Mouse (Mus musculus) gastrocnemius, postnatal 25 days (tissue): ENCODE results near the gene Syt6. TPM values are rescaled to one million over a fixed set of nuclear protein-coding genes. Genes with fewer than 3 reads are reported as not detected.
A peak's percentile ranks its signal among the peaks of the same experiment; 100 is the strongest.

ENCODE experiments used
- DNase-seq: peaks from one replicate; pipeline ENCODE4 v3.0.0; 2022
- microRNA-seq, 2 experiments: library from miRNA; unstranded; fragments of <30 nt; microRNA quantifications; one replicate each; pipeline ENCODE4 v1.2.0; 2021; ENCODE audit warnings: borderline replicate concordance in 2 of 2
- total RNA-seq, 2 experiments: library from RNA; stranded (reverse); gene quantifications; 1 replicate in 1 of 2; 2 replicates in 1 of 2; pipeline ENCODE4 v1.2.3; 2021

The Syt6 gene
- total RNA-seq, 2 experiments from 2014 or later, result not detected

DNA sequence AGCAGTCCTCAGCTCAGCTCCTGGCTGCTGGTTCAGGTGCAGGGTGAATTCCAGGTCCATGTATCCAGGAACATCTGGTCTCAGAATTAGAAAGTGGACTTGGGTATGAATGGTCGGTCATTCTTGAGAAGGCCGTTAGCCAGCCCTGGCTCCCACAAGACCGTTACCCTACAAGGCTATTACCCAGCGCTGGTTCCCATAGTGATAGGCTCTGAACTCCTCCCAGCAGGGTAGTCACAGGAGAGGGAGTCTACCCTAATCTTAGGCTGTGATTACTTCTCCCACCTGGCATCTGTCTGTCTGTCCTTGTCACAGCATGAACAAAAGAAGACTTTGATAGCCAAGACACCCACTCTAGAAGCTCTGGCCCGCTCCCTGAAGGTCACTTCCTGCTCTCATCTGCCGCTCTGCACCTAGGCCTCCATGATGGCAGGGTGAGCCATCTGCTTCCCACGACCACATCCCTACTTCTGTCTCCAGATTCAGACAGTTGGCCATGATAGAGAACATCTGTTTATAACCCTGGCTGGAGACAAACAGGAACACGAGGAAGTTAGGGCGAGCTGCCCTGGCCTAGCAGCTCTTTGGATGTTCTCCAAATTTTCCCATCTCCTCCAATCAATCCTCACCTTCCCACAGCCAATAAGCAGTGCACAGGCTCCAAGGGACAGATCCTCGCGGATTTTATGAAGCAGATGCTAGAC lies 72.3 kb downstream of the Syt6 start:
- DNase-seq, result peak; percentile 32

DNA sequence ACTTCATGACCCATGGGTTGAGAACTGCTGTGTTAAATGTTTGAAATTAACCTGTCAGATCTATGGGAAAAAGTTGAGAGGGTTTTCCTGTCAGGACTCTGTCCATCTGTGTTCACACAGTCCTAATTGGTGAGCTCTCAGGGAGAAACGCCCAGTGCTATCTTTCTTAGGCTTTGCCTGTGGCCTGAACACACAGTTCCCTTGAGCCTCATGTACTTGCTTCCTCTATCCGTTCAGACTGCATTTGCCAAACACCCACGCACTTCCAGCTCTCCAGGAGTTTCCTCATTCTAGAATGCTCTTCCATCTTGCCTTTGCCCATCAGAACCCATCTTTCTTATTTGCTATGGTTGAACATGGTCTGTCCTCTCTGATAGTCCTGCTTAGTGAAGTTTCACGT lies 73.5 kb downstream of the Syt6 start:
- no peak for DNase-seq

DNA sequence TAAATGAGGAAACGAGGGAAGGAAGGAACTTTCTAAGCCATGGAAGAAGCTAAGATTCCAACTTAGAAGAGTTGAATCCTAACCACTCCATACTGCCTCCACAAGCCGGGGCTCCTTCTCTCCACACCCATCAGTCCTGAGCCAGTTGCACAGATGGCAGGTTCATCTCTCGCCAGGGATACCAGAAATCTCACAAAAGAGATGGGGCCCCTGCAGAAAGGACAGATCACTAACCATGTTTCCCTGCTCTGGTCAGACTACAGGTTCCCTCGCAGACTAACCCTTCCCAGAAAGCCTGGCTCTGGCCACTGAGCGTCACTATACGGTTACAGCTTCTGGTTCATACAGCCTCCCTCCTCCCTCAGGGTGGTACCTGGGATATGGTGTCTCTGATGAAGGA lies 74.7 kb downstream of the Syt6 start:
- no peak for DNase-seq

DNA sequence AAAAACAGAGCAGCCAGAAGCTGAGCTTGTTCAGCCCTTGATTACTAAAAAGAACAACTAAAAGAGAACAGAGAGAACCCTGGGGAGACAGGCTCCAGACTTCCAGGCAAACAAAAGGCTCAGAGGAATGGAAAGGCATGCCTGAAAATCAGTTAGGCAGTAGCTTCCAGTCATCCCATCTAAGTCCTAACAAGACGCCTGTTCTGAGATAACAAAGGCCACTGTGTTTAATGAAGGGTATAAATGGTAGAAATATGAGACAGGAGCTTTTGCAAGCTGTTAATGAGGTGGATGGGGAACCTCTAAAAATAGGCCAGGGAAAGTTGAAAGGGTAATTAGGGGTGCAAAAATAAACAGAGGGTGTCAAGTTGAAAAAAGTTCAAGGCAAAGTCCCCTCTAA lies 75.4 kb downstream of the Syt6 start:
- no peak for DNase-seq

DNA sequence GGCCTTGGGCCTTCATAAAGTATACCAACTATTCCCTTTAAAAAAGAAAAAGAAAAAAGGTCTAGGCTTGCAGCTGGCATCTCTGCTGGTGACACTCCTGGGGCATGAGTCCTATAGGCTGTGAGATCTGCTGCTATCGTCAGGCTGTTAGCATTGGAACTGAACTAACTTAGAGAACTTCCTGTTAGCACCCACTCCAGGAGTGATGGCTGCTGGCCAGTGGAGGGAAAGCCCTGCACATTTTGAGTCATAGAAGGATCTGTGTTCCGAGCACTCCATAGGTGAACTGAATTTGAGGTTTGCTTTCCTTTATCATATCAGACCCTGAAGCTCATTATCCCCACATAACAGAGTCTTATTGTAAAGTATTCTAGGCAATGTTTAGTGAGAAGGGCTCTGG lies 85.0 kb downstream of the Syt6 start:
- DNase-seq, result no peak

DNA sequence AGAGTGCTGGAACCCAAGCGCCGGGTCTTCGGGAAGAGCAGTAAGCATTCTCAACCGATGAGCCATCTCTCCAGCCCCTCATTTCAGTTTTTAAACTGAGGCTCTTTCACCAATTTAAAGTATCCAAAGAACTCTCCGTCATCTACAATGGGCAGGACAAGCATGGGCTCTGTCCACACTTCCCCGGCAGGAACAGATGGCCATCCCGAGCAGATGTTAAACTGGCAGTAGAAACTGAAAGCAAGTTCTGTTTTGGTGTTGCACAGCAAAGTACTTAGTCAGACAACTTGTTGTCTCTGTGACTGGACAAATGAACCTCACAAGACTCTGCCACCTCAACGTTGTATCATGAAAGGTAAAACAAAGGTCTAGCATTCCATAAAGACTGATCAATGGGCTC lies 86.7 kb downstream of the Syt6 start:
- no peak for DNase-seq

DNA sequence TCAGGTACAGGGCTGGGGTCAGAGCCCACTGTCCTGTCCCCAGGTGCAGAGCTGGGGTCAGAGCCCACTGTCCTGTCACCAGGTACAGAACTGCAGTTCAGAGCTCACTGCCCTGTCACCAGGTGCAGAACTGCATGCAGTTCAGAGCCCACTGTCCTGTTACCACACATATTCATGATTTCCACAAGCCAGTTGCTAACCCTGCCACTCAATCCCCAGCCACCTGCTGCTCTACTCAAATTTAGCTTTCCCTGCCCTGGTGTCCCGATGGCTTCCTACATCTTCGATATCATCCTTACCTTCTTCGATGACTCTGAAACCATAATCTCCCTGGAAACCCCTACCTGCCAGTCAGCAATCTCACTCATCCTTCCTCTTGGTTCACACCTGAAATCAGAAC lies 88.4 kb downstream of the Syt6 start:
- DNase-seq, result no peak

DNA sequence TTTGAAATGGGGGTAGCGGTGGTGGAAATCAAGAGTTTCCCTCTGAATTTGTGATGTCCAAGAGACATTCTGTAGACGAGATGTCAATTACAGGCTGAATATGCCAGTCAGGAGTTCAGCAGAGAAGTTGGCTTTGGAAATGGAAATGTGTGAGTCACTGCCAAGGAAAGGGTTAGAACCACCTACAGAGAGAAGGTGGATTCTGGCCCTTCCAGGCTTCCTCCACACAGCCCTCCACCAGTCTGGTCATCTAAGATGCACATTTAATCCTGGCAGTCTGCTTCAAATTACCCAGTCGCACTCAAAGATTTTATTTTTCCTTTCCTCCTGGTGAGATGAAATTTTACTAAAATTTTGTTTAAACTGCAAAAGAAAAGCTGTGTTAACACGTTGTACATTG lies 97.1 kb downstream of the Syt6 start:
- no peak for DNase-seq

DNA sequence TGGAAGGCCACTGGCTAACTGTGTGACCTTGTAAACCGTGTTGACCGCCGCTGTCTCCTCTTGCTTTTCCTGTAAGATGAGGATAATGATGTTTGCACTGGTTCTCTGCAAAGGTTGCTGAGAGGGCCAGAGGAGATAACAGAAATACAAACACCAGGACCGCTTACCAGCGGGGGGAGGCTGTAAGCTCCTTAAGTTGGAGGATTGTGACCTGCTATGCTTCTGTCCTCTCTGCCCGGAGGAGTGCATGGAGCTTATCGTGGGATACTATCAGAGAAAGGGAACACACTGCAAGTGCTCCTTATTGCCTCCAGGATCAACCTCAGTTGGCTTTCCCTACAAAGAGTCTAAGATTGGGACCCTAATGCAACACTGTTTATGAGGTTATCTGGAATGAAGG lies 97.7 kb downstream of the Syt6 start:
- DNase-seq, result no peak

DNA sequence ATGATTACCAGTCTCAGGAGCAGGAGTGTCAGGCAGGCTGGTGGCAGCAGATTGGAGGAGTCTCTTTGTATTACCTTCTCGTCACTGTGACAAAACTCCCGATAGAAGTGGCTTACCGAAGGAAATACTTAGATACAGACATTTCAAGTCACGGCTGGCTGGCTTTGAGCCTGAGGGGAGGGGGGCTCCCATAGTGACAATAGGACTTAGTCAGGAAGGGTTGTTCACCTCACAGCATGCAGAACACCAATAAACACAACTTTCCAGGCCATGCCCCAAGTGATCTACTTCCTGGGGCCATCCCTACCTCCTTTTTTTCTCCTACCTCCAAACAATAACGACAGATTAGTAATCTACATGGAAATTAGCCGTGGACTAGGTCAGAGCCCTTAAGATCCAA lies 103.8 kb downstream of the Syt6 start:
- no peak for DNase-seq

DNA sequence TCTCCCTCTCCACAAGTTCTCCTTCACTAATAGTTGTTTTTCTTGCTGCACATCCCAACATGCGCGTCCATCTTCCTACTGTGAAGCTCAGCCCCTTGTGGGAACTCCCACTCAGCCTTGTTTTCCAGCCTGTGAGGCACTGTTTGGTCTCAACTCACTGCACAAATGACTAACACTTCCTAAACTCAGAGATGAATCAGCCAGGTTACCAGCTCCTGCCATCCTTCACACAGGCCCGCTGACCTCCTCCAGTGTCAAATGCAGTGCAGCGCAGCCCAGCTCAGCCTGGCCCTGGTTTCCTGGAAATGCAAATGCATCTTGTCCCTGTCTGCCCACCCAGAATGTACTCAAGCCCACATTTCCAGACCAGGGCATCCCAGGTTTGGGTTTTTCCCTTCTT lies 107.4 kb downstream of the Syt6 start:
- no peak for DNase-seq

DNA sequence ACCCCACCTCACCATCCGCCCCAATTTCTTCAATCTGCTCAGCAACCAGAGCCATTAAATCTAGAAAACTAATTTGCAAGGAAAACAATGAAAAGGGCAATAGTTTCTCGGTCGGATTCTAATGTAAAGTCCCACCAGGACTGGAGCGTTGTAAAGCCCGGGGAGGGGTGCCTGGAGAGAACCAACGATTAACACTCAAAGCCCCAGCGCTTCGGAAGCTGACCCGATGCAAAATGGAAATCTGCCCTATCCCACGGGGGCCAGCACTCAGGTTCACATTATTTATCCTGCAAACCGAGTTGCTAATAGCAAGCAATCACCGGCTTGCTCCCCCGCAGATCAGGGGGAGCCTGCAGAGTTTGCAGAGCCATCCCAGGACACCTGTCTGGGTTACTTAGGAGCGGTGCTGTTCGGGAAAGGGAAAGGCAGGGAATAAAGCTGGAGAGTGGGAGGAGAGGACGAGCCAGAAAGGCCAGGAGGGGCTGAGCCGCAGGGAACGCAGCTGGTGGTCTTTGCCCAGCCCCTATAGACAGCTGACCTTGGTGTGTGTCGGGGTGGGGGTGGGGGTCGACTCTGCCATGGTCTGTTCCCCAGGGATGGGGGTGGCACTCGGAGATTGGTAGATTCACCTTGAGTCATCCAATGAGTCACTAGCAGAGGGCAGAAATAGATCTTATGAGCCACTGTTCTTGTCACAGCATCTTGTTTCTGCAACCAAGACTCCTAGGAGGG lies 108.4 kb downstream of the Syt6 start:
- DNase-seq, result no peak

DNA sequence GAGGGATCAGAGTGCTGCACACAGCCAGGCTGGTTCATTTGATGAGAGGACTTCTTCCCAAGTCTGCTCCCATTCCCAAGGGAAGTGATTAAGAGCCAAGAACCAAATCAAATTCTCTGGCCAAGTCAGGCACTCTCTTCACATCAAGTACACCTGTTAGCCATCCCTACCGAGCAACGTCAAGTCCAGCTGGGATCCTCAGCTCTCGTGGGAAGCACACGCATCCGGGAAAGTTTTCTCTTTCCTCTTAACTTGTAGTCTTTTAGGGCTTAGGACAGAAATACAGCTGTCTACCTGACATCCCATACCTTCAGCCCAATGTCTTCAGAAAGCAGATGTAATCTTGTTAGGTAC lies 108.9 kb downstream of the Syt6 start:
- DNase-seq, result no peak

DNA sequence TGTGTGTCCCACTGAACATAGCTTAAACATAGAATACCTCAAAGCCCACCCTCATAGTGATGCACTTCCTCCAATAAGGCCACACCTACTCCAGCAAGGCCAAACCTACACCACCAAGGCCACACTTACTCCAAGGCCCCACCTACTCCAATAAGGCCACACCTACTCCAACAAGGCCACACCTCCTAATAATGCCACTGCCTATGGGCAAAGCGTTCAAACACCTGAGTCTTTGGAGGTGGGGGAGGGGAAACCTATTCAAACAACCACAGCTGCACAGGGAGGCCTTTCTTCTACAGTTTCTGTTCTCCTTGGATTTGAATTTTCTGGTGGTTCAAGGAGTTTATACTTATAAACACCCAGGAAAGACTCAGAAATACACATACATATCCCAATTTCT lies 114.0 kb downstream of the Syt6 start:
- DNase-seq, result no peak

DNA sequence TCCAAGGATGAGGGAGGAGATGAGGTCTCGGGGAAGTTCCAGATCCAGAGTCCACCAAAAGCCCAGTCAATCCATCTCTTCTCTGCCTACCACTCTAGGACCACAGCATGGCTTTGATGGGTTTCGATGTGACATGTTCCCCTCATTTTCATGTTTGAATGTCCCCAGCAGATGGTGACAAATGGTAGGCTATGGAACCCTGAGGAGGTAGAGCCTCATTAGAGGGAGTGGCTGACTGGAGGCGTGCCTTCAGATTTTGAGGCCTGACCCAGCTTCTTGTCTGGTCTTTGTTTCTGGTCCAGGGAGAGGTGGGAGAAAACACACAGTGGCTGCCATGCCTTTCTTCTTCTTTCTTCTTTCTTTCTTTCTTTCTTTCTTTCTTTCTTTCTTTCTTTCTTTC lies 115.5 kb downstream of the Syt6 start:
- no peak for DNase-seq

Small RNA genes within 50 kb of the gene (microRNA-seq; reads per million reads assigned to microRNA genes)
- gene Gm25325, result 0 reads per million in 2 experiments

Other genes with a start within 250 kb of the Syt6 start
- gene Atg4a-ps, start 70.8 kb downstream of the Syt6 start, total RNA-seq, result 1 to 10 TPM in 1 of 2 experiments, not detected in 1; 4.3 TPM
- gene Olfml3, start 162.8 kb downstream of the Syt6 start, total RNA-seq, result 1 to 10 TPM; 5.2 TPM
- not detected for gene Gm10964, start 164.1 kb downstream of the Syt6 start, total RNA-seq
- 10 to 100 TPM; 53.5 to 56.8 TPM for gene Hipk1, start 216.3 kb downstream of the Syt6 start, total RNA-seq
- 1 to 10 TPM; 2.8 to 5.0 TPM for gene Dclre1b, start 234.2 kb downstream of the Syt6 start, total RNA-seq
- 10 to 100 TPM in 1 of 2 experiments, 1 to 10 TPM in 1; 7.0 to 11.5 TPM for gene Ap4b1, start 234.3 kb downstream of the Syt6 start, total RNA-seq
- gene Gm43064, start 234.3 kb downstream of the Syt6 start, total RNA-seq, result under 1 TPM; 0.29 to 0.43 TPM